Mouse (Mus musculus) ES-E14 (cell line): ENCODE results near the gene Zfp668.

Source experiments
- HCFC1 ChIP-seq: IDR thresholded peaks from 2 replicates; pipeline ENCODE4 v1.6.1; 2012; ENCODE audit warnings: low read length, inconsistent platforms, borderline replicate concordance; ENCODE audit not compliant: insufficient read depth
- MAFK ChIP-seq: IDR thresholded peaks from 2 replicates; pipeline ENCODE4 v1.6.1; 2014; ENCODE audit warnings: mild to moderate bottlenecking, low read depth, low read length, inconsistent platforms; ENCODE audit not compliant: insufficient read depth
- ZC3H11A ChIP-seq: IDR thresholded peaks from 2 replicates; pipeline ENCODE4 v1.6.1; 2012; ENCODE audit warnings: low read depth, mild to moderate bottlenecking, inconsistent platforms, low read length, borderline replicate concordance
- ZNF384 ChIP-seq: IDR thresholded peaks from 2 replicates; pipeline ENCODE4 v1.6.1; 2012; ENCODE audit warnings: low read depth, low read length, inconsistent platforms

GRCm38 (mm10) chr7:127899997-127900396 lies 23.4 kb upstream of the Zfp668 start:
- TF ChIP-seq ZNF384 (no peak), ZC3H11A (no peak), MAFK (no peak), HCFC1 (no peak)
